Mouse (Mus musculus): ENCODE data around the gene Sap25. TPM values are rescaled to one million over a fixed set of nuclear protein-coding genes. Genes with fewer than 3 reads are reported as not detected.
"Not testable (repeated sequence)": the region's sequence is repeated elsewhere in the genome, so short reads cannot be mapped to it uniquely, and the experiment has no call there.

The Sap25 gene
- total RNA-seq, 1 experiment from 2014 or later = 8.6 TPM

DNA sequence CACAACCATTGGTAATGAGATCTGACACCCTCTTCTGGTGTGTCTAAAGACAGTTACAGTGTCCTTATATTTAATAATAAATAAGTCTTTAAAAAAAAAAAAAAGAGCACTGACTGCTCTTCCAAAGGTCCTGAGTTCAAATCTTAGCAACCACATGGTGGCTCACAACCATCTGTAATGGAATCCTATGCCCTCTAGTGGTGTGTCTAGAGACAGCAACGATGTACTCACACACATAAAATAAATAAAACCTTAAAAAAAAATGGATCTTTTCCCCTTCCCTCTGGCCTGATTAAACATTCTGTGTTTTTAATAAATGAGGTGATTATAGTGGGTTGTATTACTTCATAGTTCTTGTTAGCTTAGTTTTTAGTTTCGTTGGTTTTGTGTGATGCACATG lies 26.2 kb upstream of the Sap25 start:
- not testable (repeated sequence) for ATAC-seq (replicated peaks in 1 of 2; ENCODE audit: insufficient read depth in 1 of 2, low FRiP score in 2 of 2, low TSS enrichment in 1 of 2, low read depth in 1 of 2, poor library complexity in 2 of 2, severe bottlenecking in 2 of 2)

- no peak for ATAC-seq (replicated peaks in 1 of 2; ENCODE audit: insufficient read depth in 1 of 2, low FRiP score in 2 of 2, low TSS enrichment in 1 of 2, low read depth in 1 of 2, poor library complexity in 2 of 2, severe bottlenecking in 2 of 2)
Measured at GRCm38 (mm10) chr5:137615347-137615746, 25.8 kb upstream of the Sap25 start.

DNA sequence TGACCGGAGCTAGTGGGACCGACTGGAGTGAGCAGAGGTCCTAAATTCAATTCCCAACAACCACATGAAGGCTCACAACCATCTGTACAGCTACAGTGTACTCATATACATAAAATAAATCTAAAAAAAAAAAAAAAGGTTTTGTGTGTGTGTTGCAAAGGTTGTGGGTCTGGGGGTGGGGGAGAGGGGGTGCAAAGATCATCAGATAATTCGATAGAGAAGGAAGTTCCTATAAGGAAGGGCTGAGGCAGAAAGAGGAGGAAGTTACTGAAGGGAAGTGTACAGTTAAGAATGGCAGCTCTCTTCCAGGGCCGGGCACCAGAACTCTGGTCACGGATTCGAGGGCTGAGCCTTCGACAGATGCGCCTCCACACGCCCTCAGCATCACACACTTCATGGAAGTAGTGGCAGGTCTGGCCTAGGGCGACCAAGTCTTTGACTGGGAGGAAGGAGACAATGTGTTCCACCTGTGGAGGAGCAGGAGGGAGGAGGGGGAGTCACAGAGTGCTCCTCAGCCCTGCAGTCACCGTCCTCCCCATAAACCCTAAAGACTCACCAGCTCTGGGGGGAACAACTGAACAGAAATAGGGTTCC lies 17.1 kb upstream of the Sap25 start:
- no peak for ATAC-seq (replicated peaks in 1 of 2; ENCODE audit: insufficient read depth in 1 of 2, low FRiP score in 2 of 2, low TSS enrichment in 1 of 2, low read depth in 1 of 2, poor library complexity in 2 of 2, severe bottlenecking in 2 of 2)

DNA sequence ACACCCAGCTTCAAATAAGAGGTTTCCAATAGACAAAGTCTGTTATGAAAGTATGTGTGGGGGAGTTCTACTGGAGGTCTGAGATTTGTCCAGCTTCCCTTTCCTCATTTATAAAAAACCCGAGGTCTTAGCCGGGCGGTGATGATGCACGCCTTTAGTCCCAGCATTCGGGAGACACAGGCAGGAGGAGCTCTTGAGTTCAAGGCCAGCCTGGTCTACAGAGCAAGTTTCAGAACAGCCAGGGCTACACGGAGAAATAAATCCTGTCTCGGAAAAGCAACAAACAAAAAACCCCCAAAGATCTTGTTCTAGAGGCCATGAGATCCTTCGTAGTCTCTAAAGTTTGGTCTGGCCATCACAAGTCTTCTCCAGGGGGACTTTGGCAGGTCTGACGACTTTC lies 13.1 kb upstream of the Sap25 start:
- no peak for ATAC-seq (replicated peaks in 1 of 2; ENCODE audit: insufficient read depth in 1 of 2, low FRiP score in 2 of 2, low TSS enrichment in 1 of 2, low read depth in 1 of 2, poor library complexity in 2 of 2, severe bottlenecking in 2 of 2)

GRCm38 (mm10) chr5:137628498-137629305 lies 12.4 kb upstream of the Sap25 start, which contains the start of the genes Fbxo24, Lrch4 and Gm20605:
Gene Fbxo24, minus strand, starts transcription at chr5:137629002.
Gene Lrch4, plus strand, starts transcription at chr5:137629121.
Gene Gm20605, plus strand, starts transcription at chr5:137629175.
- peak; percentile 85 to 88 for ATAC-seq (replicated peaks in 1 of 2; ENCODE audit: insufficient read depth in 1 of 2, low FRiP score in 2 of 2, low TSS enrichment in 1 of 2, low read depth in 1 of 2, poor library complexity in 2 of 2, severe bottlenecking in 2 of 2)

- ATAC-seq (replicated peaks in 1 of 2; ENCODE audit: insufficient read depth in 1 of 2, low FRiP score in 2 of 2, low TSS enrichment in 1 of 2, low read depth in 1 of 2, poor library complexity in 2 of 2, severe bottlenecking in 2 of 2) = peak in 1 of 2 experiments; percentile 1; a peak in 1 of 4 replicates
Measured at GRCm38 (mm10) chr5:137629306-137629721, 11.8 kb upstream of the Sap25 start.

- ATAC-seq (replicated peaks in 1 of 2; ENCODE audit: insufficient read depth in 1 of 2, low FRiP score in 2 of 2, low TSS enrichment in 1 of 2, low read depth in 1 of 2, poor library complexity in 2 of 2, severe bottlenecking in 2 of 2) = no peak
Measured at GRCm38 (mm10) chr5:137629906-137630545, 11.1 kb upstream of the Sap25 start.

GRCm38 (mm10) chr5:137630602-137631001 lies 10.5 kb upstream of the Sap25 start:
- ATAC-seq (replicated peaks in 1 of 2; ENCODE audit: insufficient read depth in 1 of 2, low FRiP score in 2 of 2, low TSS enrichment in 1 of 2, low read depth in 1 of 2, poor library complexity in 2 of 2, severe bottlenecking in 2 of 2) = no peak

DNA sequence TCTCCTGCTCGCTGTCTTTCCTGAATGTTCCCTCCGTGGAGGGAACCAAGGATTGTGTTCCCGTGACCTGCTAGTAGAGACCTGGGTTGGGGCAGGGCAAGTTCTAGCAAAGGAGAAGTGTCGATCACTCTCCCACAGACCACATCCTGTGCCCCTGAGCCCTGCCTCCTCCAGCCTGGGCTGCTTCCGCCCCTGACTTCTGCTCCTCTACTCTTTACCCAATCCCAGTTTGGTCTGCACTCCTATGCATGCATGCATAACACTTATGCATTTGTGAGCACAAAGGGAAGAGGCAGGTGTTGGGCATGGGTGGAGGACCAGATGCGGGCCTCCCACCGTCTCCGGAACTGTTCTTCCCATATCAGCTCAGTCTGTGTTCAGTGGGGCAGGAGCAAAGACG lies 10.0 kb upstream of the Sap25 start:
- peak; percentile 57 to 65 for ATAC-seq (replicated peaks in 1 of 2; ENCODE audit: insufficient read depth in 1 of 2, low FRiP score in 2 of 2, low TSS enrichment in 1 of 2, low read depth in 1 of 2, poor library complexity in 2 of 2, severe bottlenecking in 2 of 2)

DNA sequence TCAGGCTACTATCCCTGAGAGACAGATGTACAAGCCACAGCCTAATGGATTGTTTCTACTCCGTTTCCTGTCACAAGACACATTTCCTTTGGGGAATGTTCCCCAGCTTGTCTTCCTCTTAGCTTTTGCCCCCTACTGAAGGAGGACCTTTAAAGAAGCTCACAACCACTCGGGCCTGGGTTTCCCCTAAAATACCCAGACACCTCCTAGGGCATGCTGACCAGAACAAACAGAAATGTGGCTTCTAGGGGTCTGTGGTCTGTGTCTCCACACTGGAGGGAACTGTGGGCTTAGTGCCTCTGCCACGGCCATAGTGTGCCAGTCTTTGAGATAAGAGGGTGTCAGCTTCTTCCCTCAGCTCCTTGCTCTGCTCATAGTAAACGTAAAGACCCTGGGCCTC lies 9.5 kb upstream of the Sap25 start:
- no peak for ATAC-seq (replicated peaks in 1 of 2; ENCODE audit: insufficient read depth in 1 of 2, low FRiP score in 2 of 2, low TSS enrichment in 1 of 2, low read depth in 1 of 2, poor library complexity in 2 of 2, severe bottlenecking in 2 of 2)

GRCm38 (mm10) chr5:137633397-137634084 lies 7.6 kb upstream of the Sap25 start:
- no peak for ATAC-seq (replicated peaks in 1 of 2; ENCODE audit: insufficient read depth in 1 of 2, low FRiP score in 2 of 2, low TSS enrichment in 1 of 2, low read depth in 1 of 2, poor library complexity in 2 of 2, severe bottlenecking in 2 of 2)

DNA sequence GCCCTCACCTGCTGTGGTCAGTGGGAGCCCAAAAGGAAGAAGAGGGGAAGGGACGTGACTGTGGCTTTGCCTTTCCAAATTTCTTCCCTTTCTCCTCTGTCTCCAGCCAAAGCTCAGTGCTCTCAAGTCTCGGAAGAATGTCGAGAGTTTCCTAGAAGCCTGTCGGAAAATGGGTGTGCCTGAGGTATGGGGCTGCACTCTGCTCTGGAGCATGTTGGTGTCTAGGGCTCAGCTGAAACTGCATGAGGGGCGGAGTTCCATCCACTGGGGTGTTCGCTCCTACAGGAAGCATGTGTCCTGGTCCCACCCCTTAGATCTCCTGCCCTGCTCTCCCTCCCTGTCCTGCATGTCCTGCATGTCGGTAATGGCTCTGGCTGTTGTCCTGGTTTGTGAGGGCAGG lies 1.7 kb upstream of the Sap25 start:
- no peak for ATAC-seq (replicated peaks in 1 of 2; ENCODE audit: insufficient read depth in 1 of 2, low FRiP score in 2 of 2, low TSS enrichment in 1 of 2, low read depth in 1 of 2, poor library complexity in 2 of 2, severe bottlenecking in 2 of 2)

- ATAC-seq (replicated peaks in 1 of 2; ENCODE audit: insufficient read depth in 1 of 2, low FRiP score in 2 of 2, low TSS enrichment in 1 of 2, low read depth in 1 of 2, poor library complexity in 2 of 2, severe bottlenecking in 2 of 2) = no peak
Measured at GRCm38 (mm10) chr5:137642886-137643285, 1.8 kb downstream of the Sap25 start.

DNA sequence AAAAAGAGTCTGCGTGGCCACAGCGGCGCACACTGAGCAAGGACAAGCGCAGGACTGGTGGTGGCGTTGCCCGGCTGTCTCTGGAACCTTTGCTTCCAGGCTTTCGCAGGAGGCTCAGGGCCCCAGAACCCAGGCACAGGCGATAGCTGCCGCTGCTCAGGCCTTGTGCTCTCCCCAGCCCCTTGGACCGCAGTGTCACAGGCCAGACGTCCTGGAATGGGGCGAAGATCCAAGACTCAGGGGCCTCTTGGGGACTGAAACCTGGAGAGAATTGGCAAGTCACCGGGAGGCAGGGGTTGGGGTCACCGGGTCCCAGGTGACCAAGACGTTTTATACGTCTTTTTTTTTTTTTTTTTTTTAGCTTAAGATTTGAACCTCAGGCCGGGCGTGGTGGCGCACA lies 3.4 kb downstream of the Sap25 start:
- ATAC-seq (replicated peaks in 1 of 2; ENCODE audit: insufficient read depth in 1 of 2, low FRiP score in 2 of 2, low TSS enrichment in 1 of 2, low read depth in 1 of 2, poor library complexity in 2 of 2, severe bottlenecking in 2 of 2) = no peak

DNA sequence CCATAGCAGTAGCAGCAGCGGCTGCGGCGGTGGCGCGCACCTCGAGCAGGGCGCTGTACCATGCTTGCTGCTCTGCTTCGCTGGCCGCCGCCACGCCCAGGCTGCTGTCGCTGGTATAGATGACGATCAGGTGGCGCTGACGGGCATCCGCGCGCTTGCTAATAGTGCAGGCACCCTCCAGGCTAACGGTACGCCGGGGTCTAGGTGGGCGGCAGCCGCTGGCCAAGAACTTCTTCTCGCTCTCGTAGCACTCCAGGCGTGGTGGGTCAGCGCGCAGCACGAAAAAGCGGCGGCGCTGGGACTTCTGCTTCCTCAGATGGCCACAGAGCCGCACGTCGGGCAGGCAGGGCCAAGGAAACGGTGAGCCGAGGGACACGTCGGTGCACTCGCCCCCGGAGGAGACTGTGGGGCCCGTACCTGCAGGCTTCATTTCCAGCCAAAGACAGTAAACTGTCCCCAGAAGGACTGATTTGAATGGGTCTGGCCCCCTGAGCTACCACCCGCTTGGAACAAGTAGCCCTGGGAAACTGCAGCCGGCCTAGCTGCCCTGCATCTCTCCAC lies 4.0 kb downstream of the Sap25 start:
- ATAC-seq (replicated peaks in 1 of 2; ENCODE audit: insufficient read depth in 1 of 2, low FRiP score in 2 of 2, low TSS enrichment in 1 of 2, low read depth in 1 of 2, poor library complexity in 2 of 2, severe bottlenecking in 2 of 2) = peak; percentile 17 to 37; a peak in 1 of 4 replicates

DNA sequence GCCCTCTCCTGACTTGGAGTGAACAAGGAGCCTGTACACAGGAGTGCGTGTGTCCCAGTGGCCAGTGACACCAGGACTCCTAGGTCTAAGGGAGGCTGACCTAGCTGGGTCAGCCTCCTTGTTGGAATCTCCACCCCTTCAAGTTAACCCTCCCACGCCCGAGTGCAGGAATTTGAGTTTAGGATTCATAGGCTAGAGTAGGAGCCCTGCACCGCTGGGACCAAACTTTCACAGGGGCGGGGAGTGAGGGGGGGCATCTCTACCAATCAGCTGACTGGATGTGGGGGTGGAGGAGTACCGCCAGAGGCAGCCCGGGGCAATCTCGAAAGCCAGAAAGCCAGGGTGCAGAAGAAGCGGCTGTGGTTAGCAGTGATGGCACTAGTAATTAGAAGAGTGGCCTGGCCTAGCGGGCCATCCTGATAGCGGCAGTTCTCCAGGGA lies 4.5 kb downstream of the Sap25 start, which contains the start of gene Irs3:
TSS of gene Irs3 (minus strand) at position 63 of the 440 bp plus-strand sequence.
- peak in 1 of 2 experiments; percentile 18; a peak in 1 of 4 replicates for ATAC-seq (replicated peaks in 1 of 2; ENCODE audit: insufficient read depth in 1 of 2, low FRiP score in 2 of 2, low TSS enrichment in 1 of 2, low read depth in 1 of 2, poor library complexity in 2 of 2, severe bottlenecking in 2 of 2)

All from hematopoietic stem cell, adult 5-6 weeks (primary cell).